Mouse (Mus musculus): ENCODE data around the gene Tlr6. TPM values are rescaled to one million over a fixed set of nuclear protein-coding genes. Genes with fewer than 3 reads are reported as not detected.

Tlr6 gene
- polyA plus RNA-seq (2012; fragmentation: generic; extraction: Trizol): 1 to 10 TPM in 1 of 2 experiments, under 1 TPM in 1; 0.07 to 2.7 TPM

DNA sequence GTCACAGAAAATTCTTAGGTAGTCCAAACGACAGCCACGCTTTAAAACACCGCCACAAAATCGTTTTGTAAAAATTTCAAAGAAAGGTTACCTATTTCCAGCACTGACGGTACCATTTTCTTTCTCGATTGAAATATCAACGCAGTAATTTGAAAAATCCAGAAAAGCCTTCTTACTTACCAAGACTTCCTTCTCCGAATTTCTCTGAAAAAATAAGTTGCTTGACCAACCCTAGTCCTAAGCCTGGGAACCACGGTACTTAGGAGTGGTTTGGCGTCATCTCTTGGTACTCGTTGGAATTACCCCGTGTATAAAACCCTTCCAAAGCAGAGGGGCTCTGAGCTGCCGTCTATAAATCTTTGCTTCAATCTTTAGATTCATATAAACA is at the start of gene Tlr6:
Gene Tlr6, minus strand, starts transcription at position 255 of the 388 bp plus-strand sequence.

DNA sequence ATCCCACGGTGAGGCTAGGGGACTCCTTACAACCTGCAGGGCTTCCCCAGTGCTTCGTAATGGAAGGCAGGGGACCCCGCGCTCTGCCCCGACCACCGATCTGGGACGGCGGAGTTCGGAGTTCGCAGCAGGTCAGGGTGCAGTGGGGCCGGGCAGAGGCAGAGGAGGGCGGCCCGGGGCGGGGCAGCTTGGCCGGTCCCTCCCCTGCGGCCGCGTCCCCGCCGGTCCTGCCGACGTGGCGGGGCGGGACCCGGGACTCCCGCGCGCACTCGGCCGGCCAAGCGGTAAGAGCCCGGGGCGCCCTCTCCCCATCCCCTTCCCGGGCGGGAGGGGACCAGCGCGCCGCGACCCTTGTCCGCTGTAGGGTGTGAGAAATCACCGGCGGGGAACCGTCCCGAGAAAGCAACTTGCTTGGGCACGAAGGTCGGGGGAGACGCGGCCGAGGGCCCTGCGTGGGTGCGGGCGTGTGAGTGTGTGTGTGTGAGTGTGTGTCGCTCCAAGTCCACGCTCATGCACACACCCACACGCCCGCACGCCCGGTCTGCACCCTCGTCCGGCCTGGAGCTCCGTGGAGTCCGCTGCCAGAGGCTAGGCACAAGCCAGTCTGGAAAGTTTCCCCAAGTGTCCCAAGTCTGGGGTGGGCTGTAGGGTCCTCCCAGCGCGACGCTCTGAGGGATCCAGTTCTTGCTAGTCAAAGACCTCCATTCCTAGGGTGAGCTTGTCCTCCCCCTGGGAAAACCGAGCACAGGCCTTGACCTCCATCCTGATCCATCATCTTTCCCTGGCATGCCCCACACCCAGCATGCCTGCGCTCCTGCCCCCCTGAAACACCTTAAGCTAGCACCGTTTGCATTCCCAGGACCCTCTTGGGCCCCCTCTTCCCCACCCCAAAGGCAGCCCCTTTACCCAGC is 10.2 kb upstream of the Tlr6 start, which contains the start of gene Fam114a1:
Gene Fam114a1, plus strand, starts transcription at position 211 of the 911 bp plus-strand sequence.

Other genes with a start within 250 kb of the Tlr6 start
- 10 to 100 TPM in 1 of 2 experiments, 1 to 10 TPM in 1; 8.2 to 16.6 TPM for gene Klf3, start 156.7 kb downstream of the Tlr6 start, polyA plus RNA-seq (2012; fragmentation: generic; extraction: Trizol)
- 1 to 10 TPM in 1 of 2 experiments, under 1 TPM in 1; 0.02 to 1.2 TPM for gene Tlr1, start 26.5 kb downstream of the Tlr6 start, polyA plus RNA-seq (2012; fragmentation: generic; extraction: Trizol)
- 10 to 100 TPM in 1 of 2 experiments, 1 to 10 TPM in 1; 2.0 to 45.0 TPM for gene Fam114a1, start 10.0 kb upstream of the Tlr6 start, polyA plus RNA-seq (2012; fragmentation: generic; extraction: Trizol)
- gene Tmem156, start 132.0 kb upstream of the Tlr6 start, polyA plus RNA-seq (2012; fragmentation: generic; extraction: Trizol): not detected
- 10 to 100 TPM in 1 of 2 experiments, 1 to 10 TPM in 1; 2.2 to 15.4 TPM for gene Klhl5, start 147.4 kb upstream of the Tlr6 start, polyA plus RNA-seq (2012; fragmentation: generic; extraction: Trizol)
- 10 to 100 TPM in 1 of 2 experiments, under 1 TPM in 1; 0.80 to 13.3 TPM for gene Wdr19, start 239.6 kb upstream of the Tlr6 start, polyA plus RNA-seq (2012; fragmentation: generic; extraction: Trizol)

All from C3H10T1/2 (cell line).